Mouse (Mus musculus) heart, embryonic 10.5 days (tissue): ENCODE results near the gene Spata2l. TPM values are rescaled to one million over a fixed set of nuclear protein-coding genes. Genes with fewer than 3 reads are reported as not detected.
"Not testable (repeated sequence)": the region's sequence is repeated elsewhere in the genome, so short reads cannot be mapped to it uniquely, and the experiment has no call there.

Source experiments
- DNase-seq: peaks from one replicate; pipeline ENCODE4 v3.0.0-alpha.2; 2017; ENCODE audit warnings: low spot score
- H3K27ac ChIP-seq: fragments of 300-500 bp; sonication (generic); 2 replicates; pipeline ENCODE4 v1.5.1; 2016; ENCODE audit warnings: mild to moderate bottlenecking
- H3K27me3 ChIP-seq: fragments of 300-500 bp; sonication (generic); 2 replicates; pipeline ENCODE4 v1.6.1; 2016; ENCODE audit warnings: mild to moderate bottlenecking; ENCODE audit not compliant: poor library complexity, insufficient read depth, severe bottlenecking
- H3K36me3 ChIP-seq: fragments of 300-500 bp; sonication (generic); 2 replicates; pipeline ENCODE4 v1.6.1; 2016; ENCODE audit warnings: mild to moderate bottlenecking, moderate library complexity
- H3K4me1 ChIP-seq: fragments of 300-500 bp; sonication (generic); 2 replicates; pipeline ENCODE4 v1.6.1; 2016; ENCODE audit warnings: mild to moderate bottlenecking
- H3K4me3 ChIP-seq: fragments of 300-500 bp; sonication (generic); 2 replicates; pipeline ENCODE4 v1.5.1; 2016; ENCODE audit warnings: mild to moderate bottlenecking, moderate library complexity
- H3K9me3 ChIP-seq: fragments of 300-500 bp; sonication (generic); 2 replicates; pipeline ENCODE4 v1.6.1; 2016; ENCODE audit warnings: mild to moderate bottlenecking, moderate library complexity
- WGBS: fragments of 180-500 bp; shearing (Covaris S2); methylation state at CpG from one replicate; pipeline ENCODE4 v1.1.7; 2016; 5-methylcytosine and 5-hydroxymethylcytosine counted together
- polyA plus RNA-seq: library from polyadenylated mRNA; unstranded; fragments of >200 nt; fragmentation: Nextera tagmentation; extraction: Ambion mirVana; gene quantifications from 2 replicates; pipeline ENCODE4 v1.2.1, GENCODE M21; 2016

Gene Spata2l
- polyA plus RNA-seq, 1 experiment from 2014 or later: 2.2 TPM

- WGBS: 1% methylated on average over 75 of the region's 76 CpGs
- Histone ChIP-seq H3K27me3 (peaks cover 5% of the 10 kb centered on the region; the same call in 1 of the 2 replicates), H3K4me3 (peak within 1 kb of the TSS; percentile 95), H3K36me3 (peaks cover 27% of the 10 kb centered on the region), H3K4me1 (peaks cover 38% of the 10 kb centered on the region), H3K9me3 (no peaks in the 10 kb centered on the region), H3K27ac (peak within 1 kb of the TSS; percentile 92)
- DNase-seq: peak; percentile 98
Measured at GRCm38 (mm10) chr8:123212321-123213117, 23.5 kb downstream of the Spata2l start, which contains the start of the genes Chmp1a and Spata33. Chmp1a (minus strand) TSS chr8:123212763. Spata33 (plus strand) TSS chr8:123212832.

GRCm38 (mm10) chr8:123211876-123212275, 24.2 kb downstream of the Spata2l start:
- no peaks in the 10 kb centered on the region for H3K9me3 ChIP-seq
- H3K27ac ChIP-seq: peak overlapping the region; percentile 92
- H3K4me3 ChIP-seq: peak overlapping the region; percentile 95
- H3K4me1 ChIP-seq: peaks cover 38% of the 10 kb centered on the region
- 48% methylated on average over 10 of the region's 10 CpGs for WGBS
- H3K36me3 ChIP-seq: peaks cover 33% of the 10 kb centered on the region
- H3K27me3 ChIP-seq: peaks cover 5% of the 10 kb centered on the region; the same call in 1 of the 2 replicates
- no peak for DNase-seq

DNA sequence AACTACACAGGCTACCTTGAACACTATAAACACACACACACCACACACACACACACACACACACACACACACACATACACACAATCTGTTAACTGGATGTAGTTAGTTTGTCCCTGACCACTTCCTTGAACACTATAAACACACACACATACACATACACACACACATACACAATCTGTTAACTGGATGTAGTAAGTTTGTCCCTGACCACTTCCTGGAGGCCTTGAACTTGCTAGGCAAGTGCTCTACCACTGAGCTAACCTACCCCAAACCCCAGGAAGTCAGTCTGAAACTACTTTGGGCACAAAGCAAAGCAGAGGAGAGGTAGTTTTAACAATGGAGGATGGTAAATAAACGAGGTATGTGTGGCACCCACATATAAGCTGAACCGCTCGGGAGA, 32.5 kb downstream of the Spata2l start:
- Histone ChIP-seq H3K36me3 (peaks cover 39% of the 10 kb centered on the region), H3K9me3 (no peaks in the 10 kb centered on the region), H3K27me3 (0 out of 2 replicates have a peak, but pooled peaks cover 11% of the 10 kb centered on the region), H3K27ac (no peak overlapping the region), H3K4me3 (no peak overlapping the region), H3K4me1 (no peaks in the 10 kb centered on the region)
- no peak for DNase-seq
- 81% methylated on average over 3 of the region's 3 CpGs for WGBS

GRCm38 (mm10) chr8:123202288-123202687, 33.7 kb downstream of the Spata2l start:
- H3K27ac ChIP-seq: no peak overlapping the region
- H3K27me3 ChIP-seq: 0 out of 2 replicates have a peak, but pooled peaks cover 11% of the 10 kb centered on the region
- no peak overlapping the region for H3K4me3 ChIP-seq
- H3K4me1 ChIP-seq: no peaks in the 10 kb centered on the region
- peak; percentile 75 for DNase-seq
- no peaks in the 10 kb centered on the region for H3K9me3 ChIP-seq
- H3K36me3 ChIP-seq: peaks cover 26% of the 10 kb centered on the region
- WGBS: 32% methylated on average over 5 of the region's 5 CpGs

GRCm38 (mm10) chr8:123199864-123200263, 36.2 kb downstream of the Spata2l start:
- no peak for DNase-seq

GRCm38 (mm10) chr8:123197016-123197415, 39.0 kb downstream of the Spata2l start:
- 63% methylated on average over 5 of the region's 5 CpGs for WGBS
- not testable (repeated sequence) for H3K36me3 ChIP-seq, H3K4me1 ChIP-seq, H3K4me3 ChIP-seq, DNase-seq, H3K27ac ChIP-seq, H3K9me3 ChIP-seq
- peaks cover 14% of the 10 kb centered on the region; the same call in 1 of the 2 replicates for H3K27me3 ChIP-seq

More at GRCm38 (mm10) chr8:123199864-123200263, 36.2 kb downstream of the Spata2l start:
- H3K4me1 ChIP-seq: no peaks in the 10 kb centered on the region
- no peaks in the 10 kb centered on the region for H3K9me3 ChIP-seq
- no peak overlapping the region for H3K27ac ChIP-seq
- 57% methylated on average over 14 of the region's 14 CpGs for WGBS
- 0 out of 2 replicates have a peak, but pooled peaks cover 11% of the 10 kb centered on the region for H3K27me3 ChIP-seq
- H3K4me3 ChIP-seq: no peak overlapping the region
- H3K36me3 ChIP-seq: peaks cover 5% of the 10 kb centered on the region; the same call in 1 of the 2 replicates

DNA sequence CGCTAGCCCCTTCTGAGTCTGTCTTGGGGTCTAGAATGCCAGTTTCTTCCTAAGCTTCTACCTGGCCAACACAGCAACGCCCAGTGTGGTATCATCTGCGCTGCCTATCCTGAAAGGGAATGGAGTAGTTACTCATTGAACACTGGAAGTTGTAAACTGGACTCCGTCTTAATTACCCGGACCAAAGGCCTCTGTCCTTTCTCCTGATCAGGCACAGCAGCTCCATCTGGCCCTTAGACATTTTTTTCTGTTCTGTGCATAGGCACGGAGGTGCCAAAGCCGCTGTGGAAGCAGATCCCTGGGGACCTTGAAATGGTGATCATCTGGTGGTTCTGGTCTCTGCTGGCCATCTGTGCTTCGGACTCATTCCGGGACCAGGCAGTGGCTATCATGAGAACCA, 42.3 kb downstream of the Spata2l start:
- Histone ChIP-seq H3K36me3 (no peaks in the 10 kb centered on the region), H3K27me3 (peaks cover 4% of the 10 kb centered on the region; the same call in 1 of the 2 replicates), H3K27ac (no peak overlapping the region; the same call in 1 of the 2 replicates), H3K4me3 (no peak overlapping the region), H3K9me3 (no peaks in the 10 kb centered on the region), H3K4me1 (peaks cover 12% of the 10 kb centered on the region; the same call in 1 of the 2 replicates)
- no peak for DNase-seq
- WGBS: 88% methylated on average over 9 of the region's 9 CpGs

DNA sequence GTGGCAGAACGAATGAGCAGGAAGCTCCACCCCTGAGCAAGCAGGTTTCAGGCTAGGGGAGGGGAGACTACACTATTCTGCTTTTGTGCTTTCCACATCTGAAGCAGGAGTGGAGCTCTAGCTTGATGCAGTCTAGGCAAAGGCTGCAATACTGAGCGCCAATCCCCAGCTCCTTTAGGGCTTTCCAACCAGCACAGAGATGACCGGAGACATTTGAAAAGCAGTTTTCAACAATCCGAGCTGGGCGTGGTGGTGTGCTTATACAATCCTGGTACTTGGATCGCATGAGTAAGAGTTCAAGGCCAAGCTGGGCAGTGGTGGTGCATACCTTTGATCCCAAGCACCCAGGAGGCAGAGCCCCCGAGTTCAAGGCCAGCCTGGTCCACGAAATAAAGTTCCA, 44.1 kb downstream of the Spata2l start:
- DNase-seq: no peak
- no peak overlapping the region for H3K27ac ChIP-seq
- H3K27me3 ChIP-seq: peaks cover 10% of the 10 kb centered on the region
- no peak overlapping the region for H3K4me3 ChIP-seq
- 54% methylated on average over 8 of the region's 8 CpGs for WGBS
- no peaks in the 10 kb centered on the region for H3K9me3 ChIP-seq
- H3K36me3 ChIP-seq: no peaks in the 10 kb centered on the region
- H3K4me1 ChIP-seq: peaks cover 23% of the 10 kb centered on the region

- WGBS: 2% methylated on average over 9 of the region's 9 CpGs
- Histone ChIP-seq H3K4me1 (peaks cover 36% of the 10 kb centered on the region), H3K36me3 (no peaks in the 10 kb centered on the region), H3K27me3 (peaks cover 10% of the 10 kb centered on the region), H3K27ac (no peak overlapping the region; the same call in 1 of the 2 replicates), H3K4me3 (peak overlapping the region; percentile 3; the same call in 1 of the 2 replicates), H3K9me3 (no peaks in the 10 kb centered on the region)
- DNase-seq: peak; percentile 91
Measured at GRCm38 (mm10) chr8:123190678-123191077, 45.4 kb downstream of the Spata2l start.

- no peaks in the 10 kb centered on the region for H3K36me3 ChIP-seq
- H3K4me1 ChIP-seq: peaks cover 43% of the 10 kb centered on the region
- no peaks in the 10 kb centered on the region for H3K9me3 ChIP-seq
- no peak overlapping the region for H3K27ac ChIP-seq
- H3K4me3 ChIP-seq: no peak overlapping the region
- no peak for DNase-seq
- H3K27me3 ChIP-seq: peaks cover 7% of the 10 kb centered on the region
- WGBS: 81% methylated on average over 7 of the region's 7 CpGs
Measured at GRCm38 (mm10) chr8:123188841-123189240, 47.2 kb downstream of the Spata2l start.

GRCm38 (mm10) chr8:123188006-123188405, 48.0 kb downstream of the Spata2l start:
- 83% methylated on average over 2 of the region's 2 CpGs for WGBS
- H3K9me3 ChIP-seq: no peaks in the 10 kb centered on the region
- DNase-seq: no peak
- H3K27me3 ChIP-seq: peaks cover 11% of the 10 kb centered on the region
- H3K27ac ChIP-seq: no peak overlapping the region
- no peaks in the 10 kb centered on the region for H3K36me3 ChIP-seq
- peaks cover 40% of the 10 kb centered on the region for H3K4me1 ChIP-seq
- H3K4me3 ChIP-seq: no peak overlapping the region

DNA sequence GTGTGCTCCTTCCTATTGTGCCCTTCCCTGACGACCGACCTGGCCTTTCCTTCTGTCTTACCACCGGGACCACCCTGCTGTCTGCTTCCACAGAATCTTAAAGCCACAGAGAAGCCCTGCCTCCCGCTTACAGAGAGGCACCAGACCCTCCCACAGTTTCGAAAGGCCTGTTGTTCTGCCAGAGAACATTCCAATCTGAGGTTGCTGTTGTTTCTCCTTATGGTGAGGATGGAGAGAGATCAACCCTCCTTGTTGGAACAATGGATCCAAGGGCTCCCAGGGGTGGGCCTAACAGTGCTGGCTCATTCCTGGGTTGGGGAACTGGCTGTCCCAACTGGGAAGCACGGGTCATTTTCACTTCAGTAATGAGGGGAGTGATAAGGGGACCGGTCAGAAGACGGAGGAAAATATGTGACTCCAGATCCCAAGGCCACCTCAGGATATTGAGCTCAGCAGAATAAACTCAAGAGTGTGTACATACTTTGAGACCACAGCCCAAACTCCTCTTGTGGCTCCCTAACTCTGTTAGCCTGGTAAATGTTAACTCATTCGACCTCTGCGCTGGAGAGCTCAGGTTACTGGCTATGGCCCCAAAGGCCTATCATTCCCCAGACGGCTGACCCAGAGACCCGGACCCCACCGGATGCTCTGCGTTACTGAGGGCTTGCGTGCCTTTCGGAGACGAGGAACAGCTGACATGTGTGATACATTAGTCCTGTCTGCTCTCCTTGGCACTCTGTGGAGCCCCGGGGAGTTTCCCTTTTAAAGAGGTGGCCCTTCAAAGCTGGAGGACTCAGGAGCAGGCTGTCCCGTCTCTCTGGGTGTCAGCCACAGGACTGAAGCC, 50.2 kb downstream of the Spata2l start, which contains the start of gene Dpep1:
Gene Dpep1 (plus strand): TSS at position 677 of the 844 bp plus-strand sequence.
- peak within 1 kb of the TSS; percentile 56 for H3K27ac ChIP-seq

More for the DNA sequence above, 50.2 kb downstream of the Spata2l start, which contains the start of gene Dpep1:
- DNase-seq: peak; percentile 77
- Histone ChIP-seq H3K27me3 (peaks cover 14% of the 10 kb centered on the region), H3K36me3 (no peaks in the 10 kb centered on the region), H3K4me3 (no peak within 1 kb of the TSS), H3K9me3 (no peaks in the 10 kb centered on the region), H3K4me1 (peaks cover 43% of the 10 kb centered on the region)
- WGBS: 28% methylated on average over 19 of the region's 19 CpGs
